ENCODE assay signal across 20 mouse cellular contexts in genomic region chr2:104109528-104109927, GRCm38 (mm10). TPM values are rescaled to one million over a fixed set of nuclear protein-coding genes. Genes with fewer than 3 reads are reported as not detected.
DNase-seq lines count a peak whose midpoint lies in the region; ATAC-seq and TF ChIP-seq lines count a peak whose summit lies in the region.
"Had no signal": no experiment of that assay in that cellular context is flagged by ENCODE, and none has a peak within 500 bp of the region (broad histone marks: within the 10 kb centered on the region; RNA-seq: fewer than 3 reads in every experiment).

No protein-coding gene starts in this region.

- no peak overlapping the region for H3K9ac ChIP-seq in heart, embryonic 15.5 days
- H3K9ac ChIP-seq in stomach, embryonic 14.5 days (replicated peaks; ENCODE audit: low read depth, low read length), result no peak overlapping the region
- H3K9ac ChIP-seq in stomach, postnatal 0 days (ENCODE audit: low read length), result no peak overlapping the region
- no peak overlapping the region for H3K9ac ChIP-seq in intestine, embryonic 16.5 days (ENCODE audit: low read depth, low read length)
- H3K9ac ChIP-seq in hindbrain, embryonic 11.5 days (ENCODE audit: low read depth, low read length), result no peak overlapping the region
- H3K9ac ChIP-seq: lung, embryonic 15.5 days; midbrain, embryonic 12.5 days had no signal

- no peaks in the 10 kb centered on the region for H3K9me3 ChIP-seq in heart, embryonic 15.5 days (replicated peaks)
- no peaks in the 10 kb centered on the region for H3K9me3 ChIP-seq in stomach, embryonic 14.5 days (ENCODE audit: control insufficient read depth, low read depth, low read length)
- H3K9me3 ChIP-seq in stomach, postnatal 0 days (ENCODE audit: control insufficient read depth, low read length), result no peaks in the 10 kb centered on the region
- no peaks in the 10 kb centered on the region for H3K9me3 ChIP-seq in intestine, embryonic 16.5 days (ENCODE audit: control insufficient read depth, low read length)
- no peaks in the 10 kb centered on the region for H3K9me3 ChIP-seq in hindbrain, embryonic 11.5 days (ENCODE audit: control insufficient read depth, low read length)
- H3K9me3 ChIP-seq: lung, embryonic 15.5 days; midbrain, embryonic 12.5 days had no signal

- peaks cover 8% of the 10 kb centered on the region for H3K4me1 ChIP-seq in heart, embryonic 15.5 days (replicated peaks)
- H3K4me1 ChIP-seq in stomach, embryonic 14.5 days (ENCODE audit: control insufficient read depth, insufficient read depth, low read length), result no peaks in the 10 kb centered on the region
- no peaks in the 10 kb centered on the region for H3K4me1 ChIP-seq in stomach, postnatal 0 days (replicated peaks; ENCODE audit: control insufficient read depth, insufficient read depth)
- H3K4me1 ChIP-seq in intestine, embryonic 16.5 days (ENCODE audit: control insufficient read depth, insufficient read depth, low read length), result peaks cover 5% of the 10 kb centered on the region; the same call in 1 of the 2 replicates
- no peaks in the 10 kb centered on the region for H3K4me1 ChIP-seq in hindbrain, embryonic 11.5 days (replicated peaks; ENCODE audit: control insufficient read depth, insufficient read depth, low read length)
- H3K4me1 ChIP-seq: lung, embryonic 15.5 days; midbrain, embryonic 12.5 days had no signal

- no peak for TF ChIP-seq CTCF in stomach, postnatal 0 days (IDR thresholded peaks at IDR 0.05; ENCODE audit: low read depth)

- no peak overlapping the region for H3K4me3 ChIP-seq in heart, embryonic 15.5 days
- no peak overlapping the region for H3K4me3 ChIP-seq in stomach, embryonic 14.5 days (ENCODE audit: low read depth, low read length)
- H3K4me3 ChIP-seq in stomach, postnatal 0 days (ENCODE audit: low read depth, low read length), result no peak overlapping the region
- H3K4me3 ChIP-seq in intestine, embryonic 16.5 days (ENCODE audit: low read length), result no peak overlapping the region
- H3K4me3 ChIP-seq in hindbrain, embryonic 11.5 days (ENCODE audit: low read depth, low read length), result no peak overlapping the region
- H3K4me3 ChIP-seq: lung, embryonic 15.5 days; midbrain, embryonic 12.5 days had no signal

- H3K4me2 ChIP-seq in heart, embryonic 15.5 days, result no peak overlapping the region
- no peak overlapping the region for H3K4me2 ChIP-seq in stomach, embryonic 14.5 days (replicated peaks; ENCODE audit: low read depth, low read length)
- H3K4me2 ChIP-seq in stomach, postnatal 0 days (replicated peaks; ENCODE audit: low read depth), result no peak overlapping the region
- no peak overlapping the region for H3K4me2 ChIP-seq in intestine, embryonic 16.5 days (ENCODE audit: low read depth, low read length)
- H3K4me2 ChIP-seq in hindbrain, embryonic 11.5 days (replicated peaks; ENCODE audit: low read depth, low read length), result no peak overlapping the region
- H3K4me2 ChIP-seq: lung, embryonic 15.5 days; midbrain, embryonic 12.5 days had no signal

- 42% methylated on average over 2 of the region's 2 CpGs for WGBS in heart, embryonic 15.5 days
- WGBS in stomach, embryonic 14.5 days, result 59% methylated on average over 2 of the region's 2 CpGs
- 65% methylated on average over 2 of the region's 2 CpGs for whole genome bisulfite sequencing in stomach, postnatal 0 days
- WGBS in intestine, embryonic 16.5 days, result 63% methylated on average over 2 of the region's 2 CpGs
- 65% methylated on average over 2 of the region's 2 CpGs for WGBS in hindbrain, embryonic 11.5 days

- H3K27me3 ChIP-seq in heart, embryonic 15.5 days, result no peaks in the 10 kb centered on the region
- H3K27me3 ChIP-seq in stomach, embryonic 14.5 days (ENCODE audit: control insufficient read depth, insufficient read depth, low read length), result no peaks in the 10 kb centered on the region
- no peaks in the 10 kb centered on the region for H3K27me3 ChIP-seq in stomach, postnatal 0 days (ENCODE audit: control insufficient read depth, insufficient read depth, low read length)
- no peaks in the 10 kb centered on the region for H3K27me3 ChIP-seq in intestine, embryonic 16.5 days (replicated peaks; ENCODE audit: control insufficient read depth, insufficient read depth, low read length)
- no peaks in the 10 kb centered on the region for H3K27me3 ChIP-seq in hindbrain, embryonic 11.5 days (ENCODE audit: control insufficient read depth, insufficient read depth, low read length)
- H3K27me3 ChIP-seq: lung, embryonic 15.5 days; midbrain, embryonic 12.5 days; Patski had no signal

- TF ChIP-seq EP300 in stomach, postnatal 0 days (optimal IDR thresholded peaks at IDR 0.05), result no peak

- DNase-seq in heart, adult 8-10 months (ENCODE audit: low spot score), result no peak
- no peak for DNase-seq in stomach, postnatal 0 days (ENCODE audit: low spot score)
- no peak for DNase-seq in hindbrain, embryonic 11.5 days (ENCODE audit: low spot score)
- no peak for DNase-seq in cerebellum, postnatal 36 days
- DNase-seq in embryo, embryonic 11 days, result no peak
- DNase-seq: cerebellum, adult 9-11 months; kidney, postnatal 14 days; right cerebral cortex, postnatal 25 days; thymus, adult 18-20 months had no signal

- ATAC-seq in heart, embryonic 15.5 days (replicated peaks; ENCODE audit: insufficient number of reproducible peaks, insufficient read depth, low FRiP score, low read depth), result no peak; the same call in 1 of the 2 replicates
- ATAC-seq in stomach, embryonic 14.5 days (ENCODE audit: insufficient number of reproducible peaks, insufficient read depth, low FRiP score, low read depth), result no peak
- ATAC-seq in stomach, postnatal 0 days (ENCODE audit: low FRiP score, low TSS enrichment), result no peak
- ATAC-seq in intestine, embryonic 16.5 days, result peak; percentile 64
- ATAC-seq in hindbrain, embryonic 11.5 days (ENCODE audit: low FRiP score), result no peak

- H3K36me3 ChIP-seq in heart, embryonic 15.5 days, result no peaks in the 10 kb centered on the region
- no peaks in the 10 kb centered on the region for H3K36me3 ChIP-seq in stomach, embryonic 14.5 days (ENCODE audit: control insufficient read depth, insufficient read depth, low read length)
- H3K36me3 ChIP-seq in stomach, postnatal 0 days (ENCODE audit: control insufficient read depth, insufficient read depth, low read length), result no peaks in the 10 kb centered on the region
- no peaks in the 10 kb centered on the region for H3K36me3 ChIP-seq in intestine, embryonic 16.5 days (ENCODE audit: control insufficient read depth, insufficient read depth, low read length)
- H3K36me3 ChIP-seq in hindbrain, embryonic 11.5 days (ENCODE audit: control insufficient read depth, insufficient read depth, low read length), result no peaks in the 10 kb centered on the region
- H3K36me3 ChIP-seq: lung, embryonic 15.5 days; midbrain, embryonic 12.5 days had no signal

- peak overlapping the region; percentile 58 for H3K27ac ChIP-seq in heart, embryonic 15.5 days
- 0 out of 2 replicates have a peak overlapping the region, but pooled peaks have one; percentile 10 for H3K27ac ChIP-seq in stomach, embryonic 14.5 days (ENCODE audit: low read length)
- no peak overlapping the region; the same call in 1 of the 2 replicates for H3K27ac ChIP-seq in stomach, postnatal 0 days (replicated peaks)
- peak overlapping the region; percentile 20; the same call in 1 of the 2 replicates for H3K27ac ChIP-seq in intestine, embryonic 16.5 days (ENCODE audit: low read length)
- no peak overlapping the region for H3K27ac ChIP-seq in hindbrain, embryonic 11.5 days (ENCODE audit: low read depth, low read length)
- H3K27ac ChIP-seq: lung, embryonic 15.5 days; midbrain, embryonic 12.5 days had no signal

RNA-seq across cellular contexts. Expression of gene A930018P22Rik, which starts 13.0 kb away (rescaled TPM):
- 0.29 and 0.37 TPM in 2 replicates for polyA plus RNA-seq in heart, embryonic 15.5 days (2015; fragmentation: Nextera tagmentation; extraction: Ambion mirVana)
- total RNA-seq in heart, adult 8-10 months (2022), result 1 to 10 TPM in 1 of 4 experiments, under 1 TPM in 2, not detected in 1; 0.56 to 1.4 (median 0.68) TPM
- polyA plus RNA-seq in stomach, embryonic 14.5 days (2014; fragmentation: Nextera tagmentation; extraction: Ambion mirVana), result not detected in 2 replicates
- 0.47 and 0.53 TPM in 2 replicates for polyA plus RNA-seq in stomach, postnatal 0 days (2015; fragmentation: Nextera tagmentation; extraction: Ambion mirVana)
- 0.16 and 0.28 TPM in 2 replicates for polyA plus RNA-seq in intestine, embryonic 16.5 days (2015; fragmentation: Nextera tagmentation; extraction: Ambion mirVana)
- polyA plus RNA-seq in hindbrain, embryonic 11.5 days (2014; fragmentation: Nextera tagmentation; extraction: Ambion mirVana), result 0.18 TPM in 1 of 2 replicates, not detected in the other
- total RNA-seq: layer of hippocampus, postnatal 10 days; left cerebral cortex, postnatal 36 days had no signal
- polyA plus RNA-seq: embryonic facial prominence, embryonic 11.5 days; lung, embryonic 15.5 days; midbrain, embryonic 12.5 days; Patski had no signal

RNA-seq across cellular contexts. Expression of gene Cd59a, which starts 13.9 kb away (rescaled TPM):
- 53.9 and 55.8 TPM in 2 replicates for polyA plus RNA-seq in heart, embryonic 15.5 days (2015; fragmentation: Nextera tagmentation; extraction: Ambion mirVana)
- total RNA-seq in heart, adult 8-10 months (2022), result 10 to 100 TPM; 55.7 to 60.2 (median 57.9) TPM
- polyA plus RNA-seq in stomach, embryonic 14.5 days (2014; fragmentation: Nextera tagmentation; extraction: Ambion mirVana), result 32.6 and 34.0 TPM in 2 replicates
- polyA plus RNA-seq in stomach, postnatal 0 days (2015; fragmentation: Nextera tagmentation; extraction: Ambion mirVana), result 58.4 and 59.6 TPM in 2 replicates
- polyA plus RNA-seq in intestine, embryonic 16.5 days (2015; fragmentation: Nextera tagmentation; extraction: Ambion mirVana), result 36.0 and 37.8 TPM in 2 replicates
- polyA plus RNA-seq in hindbrain, embryonic 11.5 days (2014; fragmentation: Nextera tagmentation; extraction: Ambion mirVana), result 31.7 and 32.3 TPM in 2 replicates

RNA-seq across cellular contexts. Expression of gene Cd59b, which starts 39.9 kb away (rescaled TPM):
- 4.1 and 6.2 TPM in 2 replicates for polyA plus RNA-seq in heart, embryonic 15.5 days (2015; fragmentation: Nextera tagmentation; extraction: Ambion mirVana)
- 1 to 10 TPM; 2.3 to 4.7 (median 3.4) TPM for total RNA-seq in heart, adult 8-10 months (2022)
- polyA plus RNA-seq in stomach, embryonic 14.5 days (2014; fragmentation: Nextera tagmentation; extraction: Ambion mirVana), result 5.8 and 6.7 TPM in 2 replicates
- polyA plus RNA-seq in stomach, postnatal 0 days (2015; fragmentation: Nextera tagmentation; extraction: Ambion mirVana), result 5.5 and 6.4 TPM in 2 replicates
- polyA plus RNA-seq in intestine, embryonic 16.5 days (2015; fragmentation: Nextera tagmentation; extraction: Ambion mirVana), result 6.8 and 7.7 TPM in 2 replicates
- 4.3 and 4.8 TPM in 2 replicates for polyA plus RNA-seq in hindbrain, embryonic 11.5 days (2014; fragmentation: Nextera tagmentation; extraction: Ambion mirVana)

RNA-seq across cellular contexts. Expression of gene Gm10799, which starts 41.2 kb away (rescaled TPM):
- not detected in 2 replicates for polyA plus RNA-seq in heart, embryonic 15.5 days (2015; fragmentation: Nextera tagmentation; extraction: Ambion mirVana)
- total RNA-seq in heart, adult 8-10 months (2022), result not detected
- not detected in 2 replicates for polyA plus RNA-seq in stomach, embryonic 14.5 days (2014; fragmentation: Nextera tagmentation; extraction: Ambion mirVana)
- not detected in 2 replicates for polyA plus RNA-seq in stomach, postnatal 0 days (2015; fragmentation: Nextera tagmentation; extraction: Ambion mirVana)
- not detected in 2 replicates for polyA plus RNA-seq in intestine, embryonic 16.5 days (2015; fragmentation: Nextera tagmentation; extraction: Ambion mirVana)
- not detected in 2 replicates for polyA plus RNA-seq in hindbrain, embryonic 11.5 days (2014; fragmentation: Nextera tagmentation; extraction: Ambion mirVana)
- total RNA-seq: adrenal gland, adult 18-20 months; heart, postnatal 25 days; layer of hippocampus, postnatal 10 days; left cerebral cortex, postnatal 36 days had no signal
- polyA plus RNA-seq: embryonic facial prominence, embryonic 11.5 days; lung, embryonic 15.5 days; midbrain, embryonic 12.5 days; Patski had no signal

RNA-seq across cellular contexts. Expression of gene Gm10912, which starts 43.9 kb away (rescaled TPM):
- polyA plus RNA-seq in heart, embryonic 15.5 days (2015; fragmentation: Nextera tagmentation; extraction: Ambion mirVana), result 0.10 TPM in 1 of 2 replicates, not detected in the other
- under 1 TPM in 2 of 4 experiments, not detected in 2; 0.20 to 0.41 TPM for total RNA-seq in heart, adult 8-10 months (2022)
- polyA plus RNA-seq in stomach, embryonic 14.5 days (2014; fragmentation: Nextera tagmentation; extraction: Ambion mirVana), result not detected in 2 replicates
- polyA plus RNA-seq in stomach, postnatal 0 days (2015; fragmentation: Nextera tagmentation; extraction: Ambion mirVana), result not detected in 2 replicates
- polyA plus RNA-seq in intestine, embryonic 16.5 days (2015; fragmentation: Nextera tagmentation; extraction: Ambion mirVana), result not detected in 2 replicates
- polyA plus RNA-seq in hindbrain, embryonic 11.5 days (2014; fragmentation: Nextera tagmentation; extraction: Ambion mirVana), result not detected in 2 replicates
- polyA plus RNA-seq: embryonic facial prominence, embryonic 11.5 days; lung, embryonic 15.5 days; midbrain, embryonic 12.5 days; Patski had no signal

Comparison
In these comparisons a context has a peak if more than half of its experiments do, and no peak if none do; other contexts are left out.
1. H3K27ac ChIP-seq: peak in heart, embryonic 15.5 days (single experiment), stomach, embryonic 14.5 days (single experiment) and intestine, embryonic 16.5 days (single experiment); none in stomach, postnatal 0 days (single experiment) and hindbrain, embryonic 11.5 days (single experiment).